Mouse (Mus musculus) G1E (cell line): ENCODE data around the gene Mrgprb5. TPM values are rescaled to one million over a fixed set of nuclear protein-coding genes. Genes with fewer than 3 reads are reported as not detected.

Source experiments
- ATAC-seq: 2 replicates; pipeline ENCODE4 v1.8.0; 2016; ENCODE audit warnings: mild to moderate bottlenecking; ENCODE audit not compliant: insufficient number of reproducible peaks, poor library complexity, low FRiP score, severe bottlenecking; ENCODE audit errors: extremely low read depth
- DNase-seq: peaks from one replicate; pipeline ENCODE4 v3.0.0; 2012; ENCODE audit warnings: low spot score
- H3K27me3 ChIP-seq: 2 replicates; pipeline ENCODE4 v1.6.1; 2012; ENCODE audit warnings: mild to moderate bottlenecking, low read length, inconsistent platforms; ENCODE audit not compliant: insufficient read depth
- H3K36me3 ChIP-seq: replicated peaks from 2 replicates; pipeline ENCODE3; 2012; ENCODE audit warnings: mild to moderate bottlenecking, inconsistent platforms
- H3K4me1 ChIP-seq: 2 replicates; pipeline ENCODE4 v1.6.1; 2012; ENCODE audit warnings: low read depth, low read length, inconsistent platforms, mixed read lengths; ENCODE audit not compliant: insufficient read depth
- H3K4me3 ChIP-seq: 2 replicates; pipeline ENCODE4 v1.5.1; 2012; ENCODE audit warnings: low read depth, mild to moderate bottlenecking, inconsistent platforms, low read length, moderate library complexity, mixed read lengths
- H3K9me3 ChIP-seq: replicated peaks from 2 replicates; pipeline ENCODE4 v1.6.1; 2012; ENCODE audit warnings: inconsistent platforms
- CTCF ChIP-seq: IDR thresholded peaks from 2 replicates; pipeline ENCODE4 v1.5.1; 2012; ENCODE audit warnings: low read depth, low read length, inconsistent platforms, mixed read lengths
- GATA1 ChIP-seq: IDR thresholded peaks from 2 replicates; pipeline ENCODE4 v1.6.1; 2012; ENCODE audit warnings: borderline replicate concordance, low read length, inconsistent platforms, mixed read lengths
- GATA2 ChIP-seq: IDR thresholded peaks from 2 replicates; pipeline ENCODE4 v1.6.1; 2012; ENCODE audit warnings: low read depth, low read length, inconsistent platforms, borderline replicate concordance
- POLR2AphosphoS5 ChIP-seq: IDR thresholded peaks from 2 replicates; pipeline ENCODE4 v1.6.1; 2012; ENCODE audit warnings: low read depth, low read length, inconsistent platforms; ENCODE audit not compliant: insufficient replicate concordance
- TAL1 ChIP-seq: conservative IDR thresholded peaks from 2 replicates; pipeline ENCODE4 v1.6.1; 2012; ENCODE audit warnings: low read depth, low read length, inconsistent platforms, mixed read lengths
- polyA plus RNA-seq: library from polyadenylated mRNA; stranded (reverse); fragments of >175 nt; gene quantifications from 2 replicates; pipeline ENCODE4 v1.2.3, GENCODE M21; 2012
- total RNA-seq, 2 experiments: library from RNA; stranded (forward) in 1 of 2; stranded (reverse) in 1 of 2; fragments of 200-1000 nt in 1 of 2; fragments of >200 nt in 1 of 2; fragmentation: Nextera tagmentation in 1 of 2; gene quantifications; 2 replicates each; pipeline ENCODE4 v1.2.3; 2014 to 2017

The Mrgprb5 gene
- total and polyA plus RNA-seq, 3 experiments: not detected

DNA sequence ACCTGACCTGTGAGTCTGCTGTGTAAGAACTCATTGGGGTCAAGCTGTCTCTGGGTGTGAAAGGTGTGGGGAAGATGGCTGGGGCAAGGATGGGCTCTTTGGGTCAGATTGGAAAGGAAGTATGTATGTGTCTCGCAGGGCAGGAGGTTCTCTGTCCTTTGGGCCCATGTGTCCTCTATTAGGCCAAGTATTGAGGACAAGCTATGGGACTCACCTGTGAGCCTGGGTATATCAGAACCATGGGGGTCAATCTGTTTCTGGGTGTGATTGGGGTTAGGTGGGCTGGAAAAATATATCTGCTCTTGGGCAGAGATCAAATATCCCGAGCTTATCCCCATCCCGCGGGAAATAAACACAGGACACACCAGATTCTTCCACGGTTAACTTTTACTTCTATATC lies 45.0 kb downstream of the Mrgprb5 start:
- no peaks in the 10 kb centered on the region for H3K36me3 ChIP-seq
- DNase-seq (no peak), ATAC-seq (no peak)
- no peaks in the 10 kb centered on the region for H3K27me3 ChIP-seq
- no peak overlapping the region for H3K4me3 ChIP-seq
- H3K9me3 ChIP-seq: peaks cover 8% of the 10 kb centered on the region; the same call in 1 of the 2 replicates
- TF ChIP-seq GATA2: no peak
- TF ChIP-seq TAL1: no peak
- TF ChIP-seq CTCF: no peak
- no peak for TF ChIP-seq POLR2AphosphoS5
- no peak for TF ChIP-seq GATA1
- H3K4me1 ChIP-seq: no peaks in the 10 kb centered on the region

Other genes starting within 250 kb of the Mrgprb5 start
- gene Mrgpra4, start 186.9 kb downstream of the Mrgprb5 start, total RNA-seq (2014; fragmentation: Nextera tagmentation): not detected in 2 replicates
- 0.49 and 0.52 TPM in 2 replicates for gene Mrgpra4, start 186.9 kb downstream of the Mrgprb5 start, total RNA-seq (2017)
- gene Mrgpra4, start 186.9 kb downstream of the Mrgprb5 start, polyA plus RNA-seq: not detected in 2 replicates
- gene Mrgprx1, start 141.4 kb downstream of the Mrgprb5 start, total RNA-seq (2014; fragmentation: Nextera tagmentation): not detected in 2 replicates
- gene Mrgprx1, start 141.4 kb downstream of the Mrgprb5 start, total RNA-seq (2017): not detected in 2 replicates
- not detected in 2 replicates for gene Mrgprx1, start 141.4 kb downstream of the Mrgprb5 start, polyA plus RNA-seq
- gene Mrgprb4, start 30.3 kb upstream of the Mrgprb5 start, total RNA-seq (2014; fragmentation: Nextera tagmentation): not detected in 2 replicates
- 0.16 and 0.29 TPM in 2 replicates for gene Mrgprb4, start 30.3 kb upstream of the Mrgprb5 start, total RNA-seq (2017)
- not detected in 2 replicates for gene Mrgprb4, start 30.3 kb upstream of the Mrgprb5 start, polyA plus RNA-seq
- gene Mrgprb8, start 219.5 kb upstream of the Mrgprb5 start, total RNA-seq (2014; fragmentation: Nextera tagmentation): not detected in 2 replicates
- 0.12 TPM in 1 of 2 replicates, not detected in the other for gene Mrgprb8, start 219.5 kb upstream of the Mrgprb5 start, total RNA-seq (2017)
- gene Mrgprb8, start 219.5 kb upstream of the Mrgprb5 start, polyA plus RNA-seq: not detected in 2 replicates